Mouse (Mus musculus) olfactory bulb, adult 2 months (tissue): ENCODE data around the gene Galm. TPM values are rescaled to one million over a fixed set of nuclear protein-coding genes. Genes with fewer than 3 reads are reported as not detected.
A peak's percentile ranks its signal among the peaks of the same experiment; 100 is the strongest.

Experiments
- H3K27ac ChIP-seq: fragments of 200-500 bp; 2 replicates; pipeline ENCODE4 v1.5.1; 2012; ENCODE audit warnings: low read depth, low read length; ENCODE audit not compliant: insufficient read depth
- H3K4me1 ChIP-seq: fragments of 200-500 bp; 2 replicates; pipeline ENCODE4 v1.6.1; 2012; ENCODE audit warnings: low read length; ENCODE audit not compliant: control insufficient read depth, insufficient read depth
- H3K4me3 ChIP-seq: fragments of 200-500 bp; 2 replicates; pipeline ENCODE4 v1.5.1; 2012; ENCODE audit warnings: mild to moderate bottlenecking, low read depth, low read length, moderate library complexity; ENCODE audit not compliant: insufficient read depth
- CTCF ChIP-seq: fragments of 200-500 bp; IDR thresholded peaks from 2 replicates; pipeline ENCODE4 v1.5.1; 2012; ENCODE audit warnings: low read depth, mild to moderate bottlenecking, low read length, moderate library complexity; ENCODE audit not compliant: insufficient read depth
- POLR2A ChIP-seq: fragments of 200-500 bp; IDR thresholded peaks from 2 replicates; pipeline ENCODE4 v1.6.1; 2012; ENCODE audit warnings: mild to moderate bottlenecking, low read depth, low read length, moderate library complexity; ENCODE audit not compliant: insufficient read depth
- WGBS: fragments of 180-500 bp; shearing (Covaris S2); methylation state at CpG from one replicate; pipeline ENCODE4 v1.1.7; 2018; 5-methylcytosine and 5-hydroxymethylcytosine counted together
- polyA plus RNA-seq: library from polyadenylated mRNA; stranded (reverse); fragments of >200 nt; gene quantifications from 2 replicates; pipeline ENCODE4 v1.2.4, GENCODE M21; 2012; ENCODE audit warnings: low replicate concordance; ENCODE audit not compliant: missing spikeins, insufficient read depth, insufficient read length

Galm gene
- polyA plus RNA-seq, 1 experiment = not detected

DNA sequence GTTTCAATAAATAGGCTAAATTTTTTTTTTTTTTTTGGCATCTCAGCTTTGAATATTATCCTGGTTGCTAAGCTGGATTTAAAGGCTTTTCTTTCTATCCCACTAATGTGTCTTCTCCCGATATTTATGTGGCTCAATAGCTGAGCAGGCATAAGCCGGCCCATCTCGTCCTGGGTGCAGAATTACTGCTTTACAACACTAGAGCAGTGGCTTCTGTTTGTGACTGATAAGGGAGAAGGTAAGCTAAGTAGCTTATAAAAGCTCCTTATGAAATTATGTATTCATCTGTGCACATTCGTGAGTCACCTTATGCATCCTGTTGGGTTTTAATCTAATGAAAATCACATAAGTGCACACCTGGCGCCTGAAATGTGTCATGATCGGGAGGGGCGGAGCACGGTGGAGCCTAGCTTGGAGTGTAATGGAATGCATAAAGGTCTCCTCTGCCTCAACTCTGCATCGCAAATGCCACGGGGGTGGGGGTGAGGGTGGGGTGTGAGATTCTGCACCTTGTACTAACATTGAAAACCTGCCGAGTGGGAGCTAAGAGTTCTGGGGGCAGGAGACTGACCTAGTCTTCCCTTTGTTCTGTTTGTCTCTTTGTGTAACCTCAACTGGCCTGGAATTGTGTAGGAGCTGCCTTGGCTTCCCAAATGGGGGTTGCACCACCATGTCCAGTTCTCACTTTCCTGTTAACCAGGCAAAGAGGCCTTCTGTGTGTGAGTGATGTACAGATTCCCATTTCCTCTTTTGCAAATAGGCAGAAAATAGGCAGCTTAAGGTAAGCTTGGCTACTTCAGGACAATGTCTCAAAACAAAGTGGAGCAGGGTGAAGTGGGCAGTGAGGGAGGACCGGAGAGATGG is 25.7 kb downstream of the Galm start:
- WGBS = 85% methylated on average over 12 of the region's 12 CpGs
- H3K4me3 ChIP-seq = no peak overlapping the region
- TF ChIP-seq CTCF = no peak
- no peak for TF ChIP-seq POLR2A
- H3K27ac ChIP-seq = no peak overlapping the region
- peaks cover 7% of the 10 kb centered on the region for H3K4me1 ChIP-seq

DNA sequence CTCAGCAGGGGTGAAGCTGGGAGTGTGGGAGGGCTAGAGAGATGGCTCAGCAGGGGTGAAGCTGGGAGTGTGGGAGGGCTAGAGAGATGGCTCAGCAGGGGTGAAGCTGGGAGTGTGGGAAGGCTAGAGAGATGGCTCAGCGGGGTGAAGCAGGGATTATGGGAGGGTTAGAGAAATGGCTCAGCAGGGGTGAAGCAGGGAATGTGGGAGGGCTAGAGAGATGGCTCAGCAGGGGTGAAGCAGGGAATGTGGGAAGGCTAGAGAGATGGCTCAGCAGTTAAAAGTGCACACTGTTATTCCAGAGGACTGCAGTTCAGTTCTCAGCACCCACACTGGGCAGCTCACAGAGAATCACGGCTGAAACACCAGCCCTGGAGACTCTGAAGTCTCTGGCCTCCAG is 26.4 kb downstream of the Galm start:
- 58% methylated on average over 2 of the region's 2 CpGs for WGBS
- TF ChIP-seq CTCF (no peak), POLR2A (no peak)
- H3K4me3 ChIP-seq = no peak overlapping the region
- no peak overlapping the region for H3K27ac ChIP-seq
- 0 out of 2 replicates have a peak, but pooled peaks cover under 1% of the 10 kb centered on the region for H3K4me1 ChIP-seq

DNA sequence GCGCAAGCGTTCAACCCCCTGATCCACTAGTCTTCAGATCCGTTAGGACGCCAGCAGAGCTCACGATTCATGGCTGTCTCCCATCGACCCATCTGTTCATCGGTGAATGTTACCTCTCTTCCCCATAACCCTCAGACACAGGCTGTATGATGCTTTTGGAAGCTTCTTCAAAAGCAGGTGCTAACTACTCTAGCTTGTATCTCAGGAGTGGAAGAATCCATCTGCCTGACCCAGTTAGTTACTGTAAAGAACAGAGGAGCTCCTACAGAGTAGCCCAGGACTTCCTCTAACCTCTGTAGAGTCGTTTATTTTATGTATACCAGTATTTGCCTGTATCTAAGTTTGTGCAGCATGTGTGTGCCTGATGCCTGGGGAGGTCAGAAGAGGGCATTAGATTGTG is 29.6 kb downstream of the Galm start:
- TF ChIP-seq CTCF (no peak), POLR2A (no peak)
- WGBS = 94% methylated on average over 8 of the region's 8 CpGs
- Histone ChIP-seq H3K27ac (no peak overlapping the region), H3K4me1 (no peaks in the 10 kb centered on the region), H3K4me3 (no peak overlapping the region)

DNA sequence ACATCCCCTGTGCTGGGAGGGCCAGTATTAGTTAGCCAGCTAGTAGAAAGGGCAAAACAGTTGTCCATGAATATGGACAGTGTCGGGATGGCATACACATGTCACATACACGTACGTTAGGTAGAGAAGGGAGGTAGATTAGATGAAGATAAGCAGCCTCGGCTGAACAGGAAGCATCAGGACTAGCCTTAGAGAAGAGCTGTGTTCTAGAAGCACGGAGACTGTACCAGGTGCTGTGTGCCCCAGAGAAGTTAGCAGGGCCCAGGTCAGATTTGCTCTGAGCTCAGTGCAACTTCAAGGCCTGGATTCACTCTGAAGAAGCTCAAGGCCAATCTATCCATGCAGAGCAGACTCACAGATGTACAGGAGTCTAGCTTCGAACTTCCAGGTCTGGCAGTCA is 30.2 kb downstream of the Galm start:
- 98% methylated on average over 6 of the region's 6 CpGs for WGBS
- no peak overlapping the region for H3K27ac ChIP-seq
- TF ChIP-seq POLR2A (no peak), CTCF (no peak)
- H3K4me3 ChIP-seq = no peak overlapping the region
- no peaks in the 10 kb centered on the region for H3K4me1 ChIP-seq

DNA sequence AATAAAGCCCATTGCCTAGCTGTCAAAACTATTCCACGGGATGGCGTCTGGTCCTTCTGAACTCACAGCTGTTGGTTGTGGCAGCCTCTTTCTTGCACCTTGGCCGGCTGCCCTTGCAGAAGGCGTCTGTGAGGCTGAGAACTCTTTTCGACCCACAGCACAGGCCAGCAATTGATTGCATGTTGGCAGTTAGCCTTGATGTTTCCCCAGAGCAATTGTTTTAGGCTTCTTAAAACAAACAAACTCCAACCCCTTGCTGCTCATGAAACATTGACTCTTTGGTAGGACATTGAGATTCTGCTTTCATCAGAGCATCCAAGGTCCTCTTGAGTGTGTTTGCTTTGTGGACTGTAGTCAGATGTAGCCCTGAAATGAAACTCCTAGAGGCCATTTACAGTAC is 33.2 kb downstream of the Galm start:
- WGBS = 36% methylated on average over 5 of the region's 5 CpGs
- Histone ChIP-seq H3K4me1 (peaks cover under 1% of the 10 kb centered on the region; the same call in 1 of the 2 replicates), H3K27ac (no peak overlapping the region), H3K4me3 (no peak overlapping the region)
- TF ChIP-seq CTCF = no peak
- no peak for TF ChIP-seq POLR2A

DNA sequence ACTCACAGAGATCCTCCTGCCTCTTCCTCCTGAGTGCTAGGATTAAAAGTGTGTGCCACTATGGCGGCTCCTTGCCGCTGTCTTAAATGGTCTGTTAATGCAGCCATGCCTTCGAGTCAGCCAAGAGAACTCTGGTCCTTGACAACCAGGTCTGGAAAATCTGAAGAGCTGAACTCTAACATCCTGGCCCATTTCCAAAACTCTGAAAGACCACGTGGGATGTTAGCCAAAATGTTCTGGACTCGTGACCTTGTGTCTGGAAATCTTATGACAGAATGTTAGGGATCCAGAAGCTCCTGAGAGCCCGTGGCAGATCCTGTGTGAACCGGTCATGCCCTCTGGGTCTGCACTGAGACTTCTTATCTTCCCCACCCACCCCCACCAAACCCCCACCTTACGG is 36.7 kb downstream of the Galm start:
- H3K4me3 ChIP-seq = no peak overlapping the region
- no peak overlapping the region for H3K27ac ChIP-seq
- WGBS = 81% methylated on average over 8 of the region's 8 CpGs
- peaks cover 23% of the 10 kb centered on the region for H3K4me1 ChIP-seq
- TF ChIP-seq POLR2A = no peak
- TF ChIP-seq CTCF = no peak

DNA sequence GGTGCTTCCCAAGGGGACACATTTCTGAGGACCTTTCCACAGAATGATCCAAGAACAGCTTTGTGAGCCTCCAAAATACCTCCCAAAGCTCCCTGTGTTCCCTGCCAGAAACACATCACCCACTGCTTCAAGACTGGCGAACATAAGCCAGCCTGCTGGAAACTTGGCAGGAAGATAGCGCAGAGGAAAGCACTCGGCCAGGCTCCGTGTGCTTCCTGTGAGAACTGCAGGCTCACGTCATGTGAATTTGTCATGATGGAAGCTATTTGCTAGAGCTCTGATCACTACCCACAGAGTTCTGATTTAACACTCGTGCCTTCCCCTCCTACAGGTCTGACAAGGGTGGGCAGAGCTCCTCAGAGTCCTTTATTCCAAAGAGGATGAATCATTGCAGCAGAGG is 38.5 kb downstream of the Galm start:
- H3K4me3 ChIP-seq = no peak overlapping the region
- TF ChIP-seq CTCF (no peak), POLR2A (no peak)
- 21% methylated on average over 6 of the region's 6 CpGs for WGBS
- H3K27ac ChIP-seq = peak overlapping the region; percentile 22
- peaks cover 25% of the 10 kb centered on the region for H3K4me1 ChIP-seq

DNA sequence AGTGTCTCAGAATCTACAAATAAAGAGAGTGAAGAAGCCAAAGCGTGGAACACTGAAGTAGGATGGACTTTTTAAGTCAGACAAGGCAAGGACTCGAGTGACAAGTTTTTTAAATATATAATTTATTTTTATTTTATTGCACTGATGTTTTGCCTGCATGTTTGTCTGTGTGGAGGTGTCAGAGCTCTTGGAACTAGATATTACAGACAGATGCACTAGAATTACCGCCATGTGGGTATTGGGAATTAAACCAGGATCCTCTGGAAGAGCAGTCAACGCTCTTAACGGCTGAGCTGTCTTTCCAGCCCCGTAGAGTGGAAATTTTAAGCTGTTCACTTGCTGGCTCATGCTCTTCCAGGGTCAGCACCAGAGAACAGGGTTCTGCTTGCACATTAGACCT is 39.1 kb downstream of the Galm start:
- Histone ChIP-seq H3K27ac (no peak overlapping the region), H3K4me3 (no peak overlapping the region), H3K4me1 (peaks cover 25% of the 10 kb centered on the region)
- 65% methylated on average over 6 of the region's 6 CpGs for WGBS
- TF ChIP-seq POLR2A (no peak), CTCF (no peak)

DNA sequence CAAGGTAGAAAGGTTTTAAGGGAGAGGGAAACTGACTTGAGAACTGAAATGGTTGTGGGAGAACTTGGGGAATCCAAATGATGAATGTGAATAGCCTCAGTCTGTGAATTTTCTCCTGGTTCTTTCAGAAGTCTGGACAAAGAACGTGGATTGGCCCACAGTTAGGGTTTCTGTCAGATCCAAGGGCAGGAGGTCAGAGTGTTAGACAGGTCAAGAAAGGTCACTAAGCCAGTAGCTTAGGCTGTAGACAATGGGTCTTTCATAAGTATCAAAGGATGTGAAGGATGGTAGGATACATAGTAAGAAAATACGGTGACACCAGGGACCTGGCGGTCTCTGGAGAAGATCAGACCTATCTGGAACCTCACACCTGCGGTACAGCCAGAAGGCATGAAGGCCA is 40.2 kb downstream of the Galm start:
- peaks cover 25% of the 10 kb centered on the region for H3K4me1 ChIP-seq
- no peak overlapping the region for H3K4me3 ChIP-seq
- 86% methylated on average over 4 of the region's 4 CpGs for WGBS
- H3K27ac ChIP-seq = no peak overlapping the region
- TF ChIP-seq POLR2A (no peak), CTCF (no peak)
